Mouse (Mus musculus) bone marrow, adult 2 months (tissue): ENCODE data around the gene Loxl3.

Experiments
- CTCF ChIP-seq: fragments of 200-500 bp; IDR thresholded peaks from 2 replicates; pipeline ENCODE4 v1.5.1; 2011; ENCODE audit warnings: low read length, control low read depth; ENCODE audit not compliant: control insufficient read depth, insufficient read depth
- POLR2A ChIP-seq: fragments of 200-500 bp; IDR thresholded peaks from 2 replicates; pipeline ENCODE4 v1.6.1; 2011; ENCODE audit warnings: low read depth, mild to moderate bottlenecking, control low read depth, low read length, borderline replicate concordance; ENCODE audit not compliant: control insufficient read depth

GRCm38 (mm10) chr6:83010010-83010409, 24.0 kb upstream of the Loxl3 start:
- no peak for TF ChIP-seq POLR2A
- no peak for TF ChIP-seq CTCF
